Mouse (Mus musculus): ENCODE results near the gene Ftcd.

Ftcd gene

DNA sequence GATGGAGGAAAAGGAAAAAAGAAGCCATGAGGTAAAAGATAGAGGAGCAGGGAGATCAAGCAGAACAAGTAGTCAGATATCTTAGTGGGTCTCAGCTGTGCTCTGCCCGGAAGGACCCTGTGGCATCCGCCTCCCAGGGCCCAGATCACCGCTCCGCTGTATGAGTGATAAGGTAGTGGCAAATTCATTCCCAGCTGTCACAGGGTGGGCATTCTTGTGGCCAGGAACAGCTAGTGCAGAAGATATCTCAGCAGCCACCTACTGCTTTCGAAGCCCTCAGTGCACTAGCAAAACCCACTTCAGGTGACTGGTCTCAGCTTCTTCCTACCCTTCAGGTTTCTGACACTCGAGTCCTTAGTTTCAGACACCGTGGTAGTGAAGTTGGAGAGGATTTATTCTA lies 37.0 kb downstream of the Ftcd start:
- DNase-seq (ENCODE audit: low spot score) = no peak

GRCm38 (mm10) chr10:76622411-76622810 lies 47.0 kb downstream of the Ftcd start:
- DNase-seq (ENCODE audit: low spot score) = no peak

GRCm38 (mm10) chr10:76622928-76623680 lies 47.7 kb downstream of the Ftcd start, which contains the start of gene Col6a2:
Gene Col6a2, minus strand, starts transcription at chr10:76623630.
- DNase-seq (ENCODE audit: low spot score) = peak; percentile 13

DNA sequence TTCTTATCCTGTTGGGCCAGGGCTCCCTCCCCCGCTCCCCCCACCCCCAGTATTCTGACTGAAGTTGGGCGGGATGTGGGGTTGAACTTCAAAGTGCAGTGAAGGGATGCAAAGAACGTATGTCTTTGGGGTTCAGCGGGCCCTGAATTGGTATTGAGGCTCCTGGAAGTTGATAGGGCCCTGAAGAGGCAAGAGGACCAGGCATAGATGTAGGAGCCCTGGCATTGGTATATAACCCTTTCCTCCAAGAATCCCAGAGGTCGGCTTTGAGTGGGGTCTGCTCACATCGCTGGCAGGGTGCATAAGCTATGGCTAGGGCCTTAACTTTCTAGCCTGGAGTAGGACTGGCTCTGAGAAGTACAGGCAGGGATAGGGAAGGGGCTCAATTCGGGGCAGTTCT lies 48.3 kb downstream of the Ftcd start:
- no peak for DNase-seq (ENCODE audit: low spot score)

- no peak for DNase-seq (ENCODE audit: low spot score)
Observed at GRCm38 (mm10) chr10:76624903-76625302, 49.5 kb downstream of the Ftcd start.

DNA sequence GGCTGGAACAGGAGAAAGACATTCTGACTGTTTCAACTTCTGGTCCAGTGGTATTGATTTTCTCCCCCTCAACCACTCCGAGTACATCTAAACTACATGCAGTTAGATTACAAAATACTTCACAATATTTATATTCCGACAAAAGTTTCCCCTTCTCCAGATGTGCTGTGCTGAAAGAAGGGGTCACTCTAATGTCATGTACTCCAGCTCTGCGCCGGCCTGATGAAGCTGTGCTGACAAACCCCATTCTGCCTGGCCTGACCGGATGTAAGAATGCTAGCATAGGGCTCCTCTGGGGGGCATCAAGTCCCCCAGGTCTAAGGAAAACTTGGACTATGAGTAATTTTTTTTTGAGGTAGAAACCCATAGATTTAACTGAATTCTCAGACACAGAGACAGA lies 52.3 kb downstream of the Ftcd start:
- DNase-seq (ENCODE audit: low spot score) = no peak

DNA sequence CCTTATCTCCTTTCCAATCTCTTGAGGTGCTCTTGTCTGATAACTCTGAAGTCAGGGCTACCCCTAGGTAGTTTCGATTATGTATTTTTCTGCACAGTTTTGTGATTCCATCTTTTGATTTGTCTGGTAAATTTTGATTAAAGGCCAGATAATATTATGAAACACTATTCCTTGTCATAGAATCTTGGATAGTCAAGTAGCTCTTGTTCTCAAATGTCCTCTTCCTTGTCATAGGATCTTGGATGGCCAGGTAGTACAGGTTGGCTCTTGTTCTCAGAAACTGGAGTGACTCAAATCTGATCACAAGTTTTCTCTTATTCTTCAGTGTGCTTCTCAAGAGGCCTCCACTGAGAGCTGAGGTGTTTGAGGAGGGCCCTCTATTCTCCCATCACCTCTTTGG lies 55.2 kb downstream of the Ftcd start:
- DNase-seq (ENCODE audit: low spot score) = no peak

DNA sequence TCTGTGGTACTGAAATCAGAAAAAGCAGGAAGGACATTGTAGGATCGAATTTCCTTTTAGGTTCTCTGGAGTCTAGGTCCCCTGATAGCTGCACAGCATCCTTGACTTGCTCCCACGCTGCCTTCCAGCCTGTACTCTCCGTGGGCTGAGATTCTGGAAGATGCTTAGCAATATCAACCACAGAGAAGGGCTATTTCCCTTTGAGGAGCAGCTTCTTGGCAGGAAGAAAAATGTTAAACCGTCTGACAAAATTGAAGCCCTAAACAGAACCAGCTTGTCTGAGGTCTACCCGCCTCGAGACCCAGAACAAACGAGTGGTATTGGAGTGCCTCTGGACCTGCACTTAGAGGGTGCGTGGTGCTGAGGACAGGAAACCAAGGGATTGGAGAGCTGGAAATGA lies 57.2 kb downstream of the Ftcd start:
- DNase-seq (ENCODE audit: low spot score) = no peak

GRCm38 (mm10) chr10:76634094-76634571 lies 58.7 kb downstream of the Ftcd start:
- DNase-seq (ENCODE audit: low spot score) = no peak

DNA sequence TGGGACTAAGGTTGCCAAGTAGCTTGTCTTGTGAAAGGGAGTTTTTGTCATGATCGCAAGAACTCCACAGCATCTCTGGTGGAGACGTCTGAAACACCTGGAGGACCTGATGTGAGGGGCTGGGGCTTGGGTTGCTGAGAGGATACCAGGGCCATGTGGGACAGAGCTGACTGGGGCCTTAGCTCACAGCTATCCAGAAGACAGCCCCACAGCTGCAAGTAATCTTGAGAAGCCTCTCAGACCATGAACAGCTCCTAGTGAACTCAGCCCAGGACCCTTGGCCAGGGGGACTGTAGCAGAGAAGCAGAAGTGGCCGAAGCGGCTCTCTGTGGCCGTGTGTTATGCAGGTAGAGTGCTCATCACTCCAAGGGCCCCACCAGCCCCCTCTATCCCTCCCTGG lies 59.1 kb downstream of the Ftcd start:
- DNase-seq (ENCODE audit: low spot score) = no peak

GRCm38 (mm10) chr10:76636026-76636425 lies 60.6 kb downstream of the Ftcd start:
- DNase-seq (ENCODE audit: low spot score) = no peak

DNA sequence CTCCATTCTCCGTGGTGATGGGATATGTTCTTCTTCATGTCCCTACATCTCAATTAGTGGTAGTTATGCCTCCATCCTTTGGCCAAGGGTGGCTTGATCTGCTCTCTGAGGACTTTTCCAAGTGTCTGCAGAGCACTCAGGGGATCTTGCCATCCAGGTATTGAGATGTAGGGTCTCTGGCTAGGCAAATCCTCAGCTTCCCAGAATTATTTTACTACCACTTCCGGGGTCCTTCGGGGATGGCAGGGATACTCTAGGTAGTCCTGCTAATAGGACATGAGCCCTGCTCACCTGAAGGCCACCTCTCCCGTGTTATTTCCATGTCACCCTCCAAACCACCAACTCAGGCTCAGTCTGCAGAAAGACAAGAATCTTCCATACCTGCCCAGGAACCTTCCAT lies 61.2 kb downstream of the Ftcd start:
- DNase-seq (ENCODE audit: low spot score) = no peak

All from c-Kit-positive CD71-positive TER-119-positive erythroid progenitor cells, embryonic 14.5 days (primary cell).